Mouse (Mus musculus) layer of hippocampus, postnatal 10 days (tissue): Measurements from ENCODE around the gene Mcf2l. TPM values are rescaled to one million over a fixed set of nuclear protein-coding genes. Genes with fewer than 3 reads are reported as not detected.
A peak's percentile ranks its signal among the peaks of the same experiment; 100 is the strongest.

ENCODE experiments used
- DNase-seq, 2 experiments: peaks; one replicate each; pipeline ENCODE4 v3.0.0; 2021; ENCODE audit warnings: low spot score in 2 of 2
- total RNA-seq, 2 experiments: library from RNA; stranded (reverse); gene quantifications; 2 replicates each; pipeline ENCODE4 v1.2.3; 2021

Gene Mcf2l
- total RNA-seq, 2 experiments from 2014 or later, result 269 to 278 TPM

DNA sequence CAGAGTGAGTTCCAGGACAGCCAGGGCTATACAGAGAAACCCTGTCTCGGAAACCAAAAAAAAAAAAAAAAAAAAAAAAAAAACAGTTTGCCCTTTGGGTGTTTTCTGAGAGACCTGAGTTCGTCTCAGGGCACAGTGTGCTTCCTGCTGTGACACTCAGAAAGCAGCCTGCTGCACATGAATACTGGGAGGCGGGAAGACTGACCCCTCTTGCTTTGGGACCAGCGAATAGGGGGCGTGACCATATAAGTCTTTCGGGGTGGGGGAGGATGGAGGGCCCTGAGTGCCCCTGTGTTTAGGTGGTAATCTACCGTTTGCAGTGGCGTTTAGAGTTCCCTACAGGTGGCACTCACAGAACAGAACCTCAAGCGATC lies 636 bp upstream of the Mcf2l start:
- DNase-seq, result no peak

DNA sequence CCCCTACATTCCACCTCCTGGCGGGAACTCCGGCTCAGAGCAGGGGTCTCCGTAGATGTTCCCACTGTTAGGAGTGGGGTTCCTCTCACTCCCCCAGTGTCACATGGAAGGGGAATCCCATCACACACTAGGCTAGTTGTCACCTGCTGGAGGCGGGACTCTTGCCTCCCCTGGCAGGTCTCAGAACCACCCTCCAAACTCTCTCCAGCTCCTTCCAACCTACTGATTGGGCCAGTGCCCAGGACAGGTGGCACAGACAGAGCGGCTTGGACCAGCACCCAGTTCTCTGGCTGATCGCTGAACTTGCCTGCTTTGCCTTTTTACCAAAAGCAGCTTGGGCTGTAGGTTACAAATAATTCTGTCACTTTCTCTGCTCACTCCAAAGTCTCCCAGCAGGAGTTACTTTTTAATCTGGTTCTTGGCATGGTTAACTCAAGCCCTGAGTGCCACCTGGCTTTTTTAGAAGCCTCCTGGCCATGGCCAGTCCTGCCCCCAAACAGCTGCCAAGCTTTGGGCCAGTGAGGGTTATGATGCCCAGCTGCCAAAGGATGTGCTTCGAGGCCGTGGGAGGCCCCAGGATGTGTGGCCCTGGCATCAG lies 687 bp downstream of the Mcf2l start:
- peak; percentile 49 for DNase-seq

DNA sequence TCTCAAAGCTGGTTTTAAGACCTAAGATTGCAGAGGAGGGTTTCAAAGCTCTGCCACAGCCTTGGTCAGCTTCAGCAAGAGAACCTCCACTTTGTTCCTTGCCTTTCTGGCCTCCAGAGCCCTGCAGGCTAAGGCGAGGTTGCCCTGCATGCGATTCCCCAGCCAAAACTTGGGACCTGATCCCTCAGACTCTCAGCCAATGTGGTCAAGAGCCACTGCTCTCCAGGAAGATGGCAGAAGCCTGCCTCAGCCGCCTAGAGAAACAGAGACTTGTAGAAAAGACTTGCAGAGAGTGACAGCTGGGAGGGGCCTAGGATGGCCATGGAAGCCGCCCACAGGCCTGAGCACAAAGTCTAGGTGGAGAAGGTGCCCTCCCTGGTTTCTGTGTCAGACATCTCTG lies 1.4 kb downstream of the Mcf2l start:
- DNase-seq, result no peak

DNA sequence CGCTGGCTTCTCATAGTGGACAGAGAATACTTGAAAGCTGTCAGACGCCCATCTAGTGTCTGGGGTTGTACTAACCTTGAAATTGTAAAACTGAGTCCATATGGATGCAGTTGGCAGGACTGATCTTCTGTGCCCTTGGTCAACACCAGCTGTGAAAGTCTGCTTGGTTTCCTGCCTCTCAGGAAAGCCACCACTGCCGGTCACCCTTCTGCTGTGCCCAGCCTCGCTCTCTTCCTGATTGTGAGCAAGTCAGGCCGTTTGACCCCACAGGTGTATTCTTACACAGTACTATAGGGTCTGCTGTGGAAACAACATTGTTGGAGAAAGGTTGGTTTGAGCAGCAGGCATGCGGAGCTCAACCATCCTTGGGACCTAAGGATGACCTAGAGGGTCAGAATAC lies 3.5 kb downstream of the Mcf2l start:
- DNase-seq, result no peak

DNA sequence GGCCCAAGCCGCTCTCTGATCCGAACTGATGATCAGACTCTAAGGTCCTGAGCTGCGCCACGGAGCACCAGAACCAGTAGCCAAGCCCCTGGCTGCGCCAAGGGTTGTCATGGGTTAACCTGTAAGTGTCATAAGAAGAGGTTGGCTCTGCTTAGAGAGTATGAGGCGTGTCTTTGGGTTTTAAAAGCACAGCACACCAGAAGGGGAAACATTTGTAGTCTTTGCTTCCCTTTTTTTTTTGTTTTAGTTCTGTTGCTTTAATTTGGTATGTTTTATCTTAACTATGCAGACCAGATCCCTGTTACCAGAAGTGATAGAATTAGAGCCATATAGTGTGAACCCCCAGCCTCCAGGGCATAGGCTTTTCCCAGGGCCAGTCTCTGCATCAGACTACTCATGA lies 6.6 kb downstream of the Mcf2l start:
- DNase-seq, result no peak

DNA sequence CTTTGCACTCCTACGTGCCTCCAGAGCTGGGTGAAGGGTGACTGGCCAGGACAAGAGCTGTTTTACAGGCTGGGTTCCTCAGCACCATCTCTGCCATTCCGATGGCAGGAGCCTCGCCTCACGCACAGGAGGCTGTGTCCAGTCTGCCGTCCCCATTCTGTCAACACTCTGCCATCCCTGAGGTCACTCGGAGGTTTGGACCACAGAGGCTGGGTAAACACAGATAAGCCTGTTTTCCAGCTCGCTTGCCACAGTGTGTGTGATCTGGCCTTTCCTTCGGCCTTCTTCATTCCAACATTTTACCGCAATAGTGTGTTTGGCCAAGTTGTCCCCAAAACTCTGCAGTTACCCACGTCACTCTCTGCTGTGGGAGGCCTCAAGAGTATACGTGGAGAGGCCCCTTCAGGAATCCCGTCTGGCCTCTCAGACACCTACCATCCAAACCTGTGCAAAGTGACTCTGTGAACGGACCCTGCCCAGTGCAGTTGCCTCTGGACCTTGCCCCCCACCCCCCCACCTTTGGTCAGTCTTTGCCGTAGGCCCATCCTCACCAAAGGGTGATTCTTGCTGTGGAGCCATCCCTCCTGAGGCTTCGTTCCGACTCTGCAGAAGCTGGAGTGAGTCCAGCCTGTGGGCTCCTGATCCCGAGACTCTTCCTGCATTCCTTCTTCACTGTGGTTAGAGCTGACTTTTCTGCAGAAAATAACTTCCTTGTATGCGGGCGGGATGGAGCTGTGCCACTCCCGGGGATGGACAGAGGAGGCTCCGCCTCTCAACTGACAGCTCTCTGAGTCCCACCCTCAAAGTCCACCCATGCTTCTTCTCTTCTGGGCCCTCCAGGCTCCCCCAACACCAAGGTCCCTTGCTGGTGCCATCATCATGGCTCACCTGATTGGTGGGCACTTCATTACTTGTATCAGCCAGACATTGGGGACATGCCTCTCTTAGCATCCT lies 9.7 kb downstream of the Mcf2l start:
- no peak for DNase-seq

DNA sequence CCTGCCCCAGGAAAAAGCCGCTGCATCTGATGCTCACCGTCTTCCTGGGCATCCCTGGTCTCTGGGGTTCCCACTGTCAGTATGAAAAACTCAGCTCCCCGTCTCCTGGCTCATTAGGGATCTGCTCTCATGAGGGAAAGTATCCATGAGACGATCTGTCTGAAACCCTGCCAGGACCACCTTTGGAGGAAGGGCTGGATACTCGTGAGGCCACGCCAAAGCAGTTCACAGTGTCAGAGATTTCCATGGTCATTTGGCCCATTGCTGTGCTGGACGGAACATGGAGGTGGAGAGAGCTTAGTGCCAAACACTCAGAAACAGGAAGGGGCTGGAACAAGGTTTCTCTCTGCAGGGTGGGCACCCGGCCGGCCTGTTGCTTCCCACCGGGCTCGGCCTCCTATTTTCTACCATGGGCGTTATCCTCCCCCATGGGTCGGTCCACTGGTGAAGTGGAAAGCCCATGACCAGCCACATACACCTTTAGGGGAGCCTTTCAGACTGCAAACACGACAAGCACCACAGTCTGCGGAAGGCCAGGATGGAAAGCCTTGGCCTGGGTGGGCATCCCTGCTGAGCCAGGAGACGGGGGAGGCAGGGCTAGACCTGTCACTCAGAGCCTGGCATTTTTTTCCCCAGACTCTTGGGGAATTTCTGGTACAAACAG lies 14.3 kb downstream of the Mcf2l start:
- DNase-seq, result no peak

DNA sequence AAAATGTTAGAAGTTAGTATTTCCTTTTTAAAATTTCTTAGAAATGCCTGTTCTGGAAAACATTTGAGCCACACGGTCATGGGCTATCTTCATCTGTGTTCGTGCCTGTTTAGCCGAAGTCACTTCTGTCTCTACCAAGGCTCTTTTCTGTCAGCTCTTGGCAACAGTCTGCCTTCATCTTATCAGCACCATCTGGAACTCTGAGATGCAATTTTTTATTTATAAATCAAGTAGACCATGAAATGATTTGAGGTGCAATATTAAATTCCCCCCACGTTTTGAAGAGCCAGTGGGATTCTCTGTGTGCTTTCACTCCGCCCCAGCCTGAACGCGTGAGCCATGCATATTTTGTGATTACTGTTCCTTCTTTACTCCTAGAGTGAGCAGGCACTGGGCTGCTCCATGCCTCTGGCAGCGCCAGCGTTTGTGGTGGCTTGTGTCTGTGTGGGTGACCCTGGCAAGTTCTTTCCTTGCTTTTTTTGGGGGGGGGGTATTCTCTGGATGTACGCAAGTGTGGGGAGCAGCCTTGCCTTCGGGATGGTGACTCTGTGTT lies 15.5 kb downstream of the Mcf2l start:
- no peak for DNase-seq

DNA sequence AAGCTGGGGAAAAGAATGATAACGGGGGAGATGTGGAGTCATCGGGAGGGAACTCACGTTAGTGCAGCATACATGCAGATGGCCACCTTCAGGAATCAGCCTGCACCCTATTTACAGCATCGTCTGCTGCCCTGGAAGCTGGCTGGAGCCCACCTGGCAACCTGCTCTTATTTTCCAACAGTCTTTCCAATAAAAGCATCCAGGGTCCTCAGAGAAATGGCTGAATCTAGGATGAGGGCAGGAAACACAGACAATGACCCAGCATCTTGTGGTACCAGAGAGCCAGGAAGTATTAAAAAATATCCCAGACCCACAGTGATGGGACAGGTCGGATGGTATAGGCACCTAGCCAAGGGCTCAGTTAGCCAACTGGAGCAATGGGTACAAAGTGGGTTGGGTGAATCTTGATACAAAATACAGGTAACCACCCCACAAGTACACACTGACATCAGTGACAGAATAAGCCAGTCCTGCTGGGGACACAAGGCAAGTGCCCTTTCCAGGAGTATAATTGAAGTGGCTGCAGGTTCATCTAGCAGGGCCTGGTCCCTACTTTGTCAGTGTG lies 19.4 kb downstream of the Mcf2l start:
- DNase-seq, result no peak

DNA sequence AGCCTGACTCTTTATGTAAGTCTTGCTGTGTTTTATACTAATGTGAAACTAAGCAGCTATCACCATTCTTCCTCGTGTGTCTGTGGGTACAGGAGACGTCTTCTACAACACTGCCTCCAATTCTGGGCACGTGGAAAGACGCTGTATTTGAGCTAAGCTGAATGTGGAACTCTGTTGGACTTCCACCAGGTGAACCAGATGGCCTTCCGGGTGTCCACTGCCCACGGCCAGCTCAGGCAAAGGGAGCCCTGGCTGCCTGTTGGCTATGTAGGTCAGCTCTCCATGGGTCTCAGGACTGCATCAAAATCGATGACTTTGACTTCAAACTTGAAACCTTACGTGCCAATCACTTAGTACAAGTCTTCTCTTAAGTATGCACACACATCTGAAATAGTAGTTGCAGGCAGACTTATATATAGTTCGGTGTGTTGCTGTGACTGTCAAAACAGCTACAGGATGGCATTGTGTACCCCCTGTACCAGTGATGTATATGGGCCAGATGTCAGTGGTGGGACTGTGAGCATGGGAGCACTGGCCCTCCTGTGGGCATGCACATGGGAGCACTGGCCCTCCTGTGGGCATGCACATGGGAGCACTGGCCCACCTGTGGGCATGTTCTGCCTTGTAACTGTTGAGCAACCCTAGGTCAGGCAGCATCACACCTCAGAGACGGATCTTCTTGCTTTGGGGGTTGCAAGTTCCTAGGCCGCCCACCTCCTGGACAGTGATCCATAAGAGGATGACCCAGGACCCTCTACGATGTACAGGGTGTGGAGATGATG lies 20.4 kb downstream of the Mcf2l start:
- DNase-seq, result no peak

DNA sequence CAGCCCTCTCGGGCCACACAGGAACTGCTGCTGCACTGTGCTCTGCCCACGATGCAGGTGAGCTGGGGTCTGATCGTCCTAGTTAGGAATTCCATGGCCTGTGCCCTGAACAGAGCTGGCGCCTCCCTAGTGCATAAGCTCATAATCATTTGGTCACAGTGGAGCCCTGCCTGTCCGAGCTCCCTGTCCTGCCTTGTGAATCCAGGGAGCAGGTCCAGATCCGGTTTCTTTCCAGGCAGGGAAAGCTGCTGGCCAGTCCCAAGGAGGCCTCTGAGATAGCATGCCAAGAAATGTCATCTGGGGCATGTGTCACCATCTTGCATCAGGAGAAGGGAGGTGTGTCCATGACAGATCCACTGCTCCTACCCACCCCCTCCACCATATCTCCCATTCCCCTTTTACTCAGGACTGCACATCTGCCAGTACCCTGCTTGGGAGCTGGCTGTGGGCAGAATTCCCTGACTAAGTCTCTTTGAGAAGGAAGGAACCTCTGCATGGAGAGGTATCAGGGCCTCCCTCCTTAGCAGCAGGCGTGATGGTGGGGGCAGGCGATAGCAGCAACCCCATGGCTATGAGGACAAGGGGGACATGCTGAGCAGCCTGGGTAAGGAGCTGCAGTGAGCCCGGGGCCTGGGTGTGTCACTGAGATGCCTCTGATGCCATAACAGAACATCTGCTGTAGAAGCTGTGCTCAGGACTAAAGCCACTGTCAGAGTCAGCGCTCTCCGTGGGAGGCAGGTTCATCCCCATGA lies 21.4 kb downstream of the Mcf2l start:
- no peak for DNase-seq

DNA sequence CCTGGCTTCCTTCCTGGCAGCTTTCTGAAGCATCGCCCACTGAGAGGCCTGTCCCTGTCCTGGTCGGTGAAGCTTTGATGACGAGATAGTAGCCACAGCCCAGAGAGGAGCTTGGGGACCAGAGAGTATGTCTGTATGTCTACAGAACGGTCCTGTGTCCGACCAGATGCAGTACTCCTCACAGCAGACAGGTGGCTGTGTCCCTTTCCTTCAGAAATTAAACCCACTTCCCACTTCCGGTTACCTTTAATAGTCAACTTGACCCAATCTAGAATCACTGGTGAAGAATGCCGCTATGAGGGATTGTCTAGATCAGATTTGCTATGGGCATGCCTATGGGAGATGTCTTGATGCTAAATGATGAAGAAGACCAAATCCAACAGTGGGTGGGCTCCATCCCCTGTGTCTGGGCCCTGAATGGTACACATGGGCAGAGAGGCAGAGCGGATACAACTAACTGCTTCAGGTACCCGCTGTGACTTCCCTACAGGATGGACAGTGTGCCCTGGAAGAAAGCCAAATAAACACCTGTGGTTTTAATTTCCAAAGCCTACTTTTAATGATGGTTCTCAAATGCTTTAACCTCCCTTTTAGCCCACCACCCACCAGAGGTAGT lies 22.0 kb downstream of the Mcf2l start:
- no peak for DNase-seq

DNA sequence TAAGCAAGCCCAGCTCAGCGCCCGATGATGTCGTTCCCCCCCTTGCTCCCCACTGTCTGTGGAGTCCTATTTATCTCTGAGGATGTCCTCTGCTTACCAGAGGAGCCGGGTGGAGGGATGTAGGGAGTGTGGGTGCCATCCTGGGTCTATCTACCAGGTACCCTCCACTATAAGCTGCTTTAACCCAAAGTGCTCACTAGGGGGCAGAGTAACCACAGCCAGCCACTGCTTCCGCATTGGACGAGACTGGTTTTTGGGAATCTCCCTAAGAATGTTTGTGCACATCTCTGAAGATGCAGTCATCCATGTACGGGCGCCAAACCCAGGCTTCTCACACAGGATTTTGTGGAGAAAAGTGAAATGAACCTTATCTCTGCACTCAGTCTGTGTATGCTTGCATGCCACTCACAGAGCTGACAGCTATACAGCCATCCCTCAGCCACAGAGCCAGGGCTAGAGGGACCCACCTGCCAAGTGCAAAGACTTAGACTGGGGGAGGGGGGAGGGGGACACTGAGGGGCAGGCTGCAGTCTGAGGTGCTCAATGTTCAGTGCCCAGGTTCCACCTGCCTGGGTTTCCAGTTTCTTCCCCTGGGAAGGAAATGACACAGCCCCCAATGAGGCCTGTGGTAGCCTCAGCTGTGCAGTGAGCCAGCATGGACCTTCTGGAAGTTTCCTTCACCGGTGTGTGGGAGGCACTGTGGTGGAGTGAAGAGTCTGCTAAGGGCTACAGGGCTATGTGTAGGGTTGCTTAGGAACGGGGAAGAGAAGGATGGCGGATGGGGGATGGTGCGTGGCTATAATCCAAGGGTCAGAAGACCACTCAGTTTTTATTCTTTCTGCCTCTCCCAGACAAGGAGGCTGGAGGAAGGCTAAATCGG lies 23.1 kb downstream of the Mcf2l start:
- DNase-seq, result peak; percentile 73 to 78

DNA sequence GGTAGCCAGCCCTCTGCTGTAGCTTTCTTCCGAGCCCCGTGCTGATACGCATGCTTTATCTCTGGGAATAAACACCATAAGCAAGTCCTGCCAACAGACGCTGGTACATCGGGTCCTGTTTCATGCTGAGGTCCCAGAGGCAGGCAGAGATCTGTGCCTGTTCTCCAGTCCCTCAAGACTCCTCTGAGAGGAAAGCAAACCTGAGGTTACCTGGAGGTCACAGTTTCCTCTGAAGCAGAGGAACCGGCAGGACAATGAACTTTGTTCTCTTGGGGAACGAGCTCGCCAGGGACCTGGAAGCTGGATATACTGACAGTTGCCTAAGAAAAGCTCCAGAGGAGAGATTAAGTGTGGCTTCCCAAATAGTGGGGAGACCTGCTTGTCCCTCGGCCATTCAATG lies 24.2 kb downstream of the Mcf2l start:
- no peak for DNase-seq

DNA sequence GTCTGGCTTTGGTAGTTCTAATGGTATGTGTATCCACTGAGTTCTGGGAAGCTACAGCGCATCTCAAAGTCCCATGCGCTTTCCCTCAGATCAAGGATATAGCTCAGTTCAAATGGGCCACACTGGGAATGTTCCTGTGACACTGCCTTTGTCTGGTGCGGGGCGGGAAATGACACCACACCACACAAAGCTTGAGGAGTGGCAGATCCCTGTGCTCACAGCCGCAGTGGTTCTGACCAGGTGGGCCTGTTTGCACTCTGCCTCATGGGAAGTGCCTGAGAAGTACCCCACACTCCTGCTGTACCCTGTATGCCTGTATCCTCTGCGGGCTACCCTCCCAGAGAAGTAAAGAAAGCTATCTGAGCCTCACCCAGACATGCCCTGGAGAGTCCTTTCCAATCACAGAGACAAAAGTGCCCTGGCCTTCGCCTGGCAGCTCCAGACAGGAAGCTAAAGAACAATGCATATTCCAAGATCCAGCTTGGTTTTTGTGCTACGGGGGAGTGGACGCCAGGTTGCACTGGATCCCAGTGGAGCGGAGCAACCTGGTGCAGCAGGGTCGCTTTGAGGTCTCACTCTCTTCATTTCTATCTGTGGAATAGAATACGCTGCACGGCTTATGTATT lies 30.3 kb downstream of the Mcf2l start:
- DNase-seq, result no peak

DNA sequence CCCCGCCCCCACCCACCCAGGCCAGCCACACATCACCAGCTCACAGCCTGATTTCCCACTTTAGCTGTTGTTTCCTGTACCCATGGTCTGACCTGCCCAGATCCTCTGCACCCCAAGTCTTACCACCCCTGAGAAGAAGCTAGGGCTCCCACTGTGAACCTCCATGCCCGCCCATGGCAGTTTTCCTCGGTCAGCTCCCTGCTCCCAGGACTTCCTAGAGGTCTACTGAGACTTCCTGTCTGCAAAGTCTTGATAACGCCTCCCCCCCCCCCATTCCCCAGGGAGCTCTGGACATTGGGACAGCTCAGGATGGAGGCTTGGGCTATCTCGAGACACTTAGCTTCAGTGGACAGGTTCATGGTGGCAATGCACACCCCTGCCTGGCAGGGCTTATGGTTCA lies 31.5 kb downstream of the Mcf2l start:
- DNase-seq, result no peak

DNA sequence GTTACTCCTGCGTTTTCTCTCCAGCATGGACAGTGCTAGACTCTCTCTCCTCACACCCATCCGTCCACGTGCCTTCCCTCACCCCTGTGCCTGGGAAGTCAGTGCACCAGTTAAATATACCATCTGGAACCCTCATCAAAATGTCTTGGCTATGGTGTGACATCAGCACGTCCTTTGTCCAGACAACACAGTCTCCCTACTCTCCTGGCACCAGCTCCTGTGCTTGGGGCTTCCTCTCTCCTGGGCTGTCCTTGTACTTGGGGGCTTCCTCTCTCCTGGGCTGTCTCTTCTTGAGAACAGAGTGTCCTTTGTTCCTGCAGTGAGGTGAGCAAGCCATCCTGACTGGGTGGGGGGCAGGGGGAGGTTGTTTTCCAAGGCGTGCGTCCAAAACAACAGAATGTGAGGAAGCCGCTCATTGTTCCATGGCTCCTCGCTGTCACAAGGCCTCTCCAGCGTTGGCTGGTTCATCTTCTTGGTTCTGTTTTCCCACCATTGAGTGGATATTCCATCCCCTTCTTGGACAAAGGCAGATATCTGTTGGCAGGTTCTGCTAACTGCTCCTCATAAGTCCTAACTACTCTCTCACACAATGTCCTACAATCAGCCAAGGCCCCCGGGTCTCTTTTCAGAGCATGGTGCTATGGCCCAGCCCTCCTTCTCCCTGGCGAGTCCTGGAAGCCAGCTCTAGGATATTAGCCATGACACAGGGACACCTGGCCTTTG lies 32.2 kb downstream of the Mcf2l start:
- DNase-seq, result no peak

DNA sequence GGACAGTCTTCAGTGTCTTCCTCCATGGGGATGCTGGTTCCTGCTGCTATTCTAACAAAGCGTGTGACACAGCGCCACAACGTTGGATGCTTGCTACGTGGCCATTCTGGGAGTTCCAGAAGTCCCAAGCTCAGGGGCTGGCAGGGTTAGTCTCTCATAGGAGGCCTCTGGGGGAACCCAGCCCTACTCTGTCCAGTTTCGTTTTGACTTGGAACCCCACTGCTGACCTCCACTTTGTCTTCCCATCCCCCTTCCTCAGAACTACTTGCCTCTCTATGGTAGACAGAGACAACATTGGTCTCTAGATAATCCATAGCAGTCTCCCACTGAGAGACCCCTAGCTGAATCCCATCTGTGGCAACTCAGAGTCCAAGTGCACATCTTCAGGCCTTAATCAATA lies 33.0 kb downstream of the Mcf2l start:
- no peak for DNase-seq
